Mouse (Mus musculus) heart, embryonic 11.5 days (tissue): ENCODE results near the gene Fam219a. TPM values are rescaled to one million over a fixed set of nuclear protein-coding genes. Genes with fewer than 3 reads are reported as not detected.

Experiments
- ATAC-seq: fragments of 200-750 bp; cut with Nextera tagmentation; replicated peaks from 2 replicates; pipeline ENCODE4 v1.8.0; 2017; ENCODE audit warnings: moderate library complexity; ENCODE audit not compliant: insufficient number of reproducible peaks, low FRiP score, low TSS enrichment
- H3K27ac ChIP-seq: fragments of 300-500 bp; sonication (generic); 2 replicates; pipeline ENCODE4 v1.5.1; 2014; ENCODE audit warnings: mild to moderate bottlenecking, low read depth, low read length
- H3K27me3 ChIP-seq: fragments of 300-500 bp; sonication (generic); 2 replicates; pipeline ENCODE4 v1.6.1; 2014; ENCODE audit warnings: mild to moderate bottlenecking, low read length, mixed read lengths; ENCODE audit not compliant: control insufficient read depth, insufficient read depth
- H3K36me3 ChIP-seq: fragments of 300-500 bp; sonication (generic); 2 replicates; pipeline ENCODE4 v1.6.1; 2014; ENCODE audit warnings: mild to moderate bottlenecking, low read length, moderate library complexity, mixed read lengths; ENCODE audit not compliant: control insufficient read depth, insufficient read depth
- H3K4me1 ChIP-seq: fragments of 300-500 bp; sonication (generic); 2 replicates; pipeline ENCODE4 v1.6.1; 2014; ENCODE audit warnings: low read length; ENCODE audit not compliant: control insufficient read depth, insufficient read depth
- H3K4me2 ChIP-seq: fragments of 300-500 bp; sonication (generic); 2 replicates; pipeline ENCODE4 v1.6.1; 2014; ENCODE audit warnings: mild to moderate bottlenecking, moderate library complexity
- H3K4me3 ChIP-seq: fragments of 300-500 bp; sonication (generic); 2 replicates; pipeline ENCODE4 v1.5.1; 2014; ENCODE audit warnings: low read depth, low read length
- H3K9ac ChIP-seq: fragments of 300-500 bp; sonication (generic); 2 replicates; pipeline ENCODE4 v1.6.1; 2014; ENCODE audit warnings: mild to moderate bottlenecking, low read depth, low read length, moderate library complexity
- H3K9me3 ChIP-seq: fragments of 300-500 bp; sonication (generic); replicated peaks from 2 replicates; pipeline ENCODE4 v1.6.1; 2016; ENCODE audit warnings: low read length; ENCODE audit not compliant: control insufficient read depth
- WGBS: fragments of 180-500 bp; shearing (Covaris S2); extraction: QIAGEN DNeasy Blood & Tissue Kit; methylation state at CpG from one replicate; pipeline ENCODE4 v1.1.7; 2014; ENCODE audit not compliant: insufficient replicate concordance; 5-methylcytosine and 5-hydroxymethylcytosine counted together
- polyA plus RNA-seq: library from polyadenylated mRNA; unstranded; fragments of >200 nt; fragmentation: Nextera tagmentation; extraction: Ambion mirVana; gene quantifications from 2 replicates; pipeline ENCODE4 v1.2.1, GENCODE M21; 2014

Gene Fam219a
- polyA plus RNA-seq, 1 experiment from 2014 or later = 1.8 TPM

- no peak overlapping the region for H3K27ac ChIP-seq
- no peaks in the 10 kb centered on the region for H3K9me3 ChIP-seq
- no peak for ATAC-seq
- 13% methylated on average over 3 of the region's 3 CpGs for WGBS
- no peak overlapping the region for H3K9ac ChIP-seq
- no peaks in the 10 kb centered on the region for H3K36me3 ChIP-seq
- H3K4me1 ChIP-seq = peaks cover 12% of the 10 kb centered on the region
- H3K4me2 ChIP-seq = no peak overlapping the region
- no peak overlapping the region for H3K4me3 ChIP-seq
- no peaks in the 10 kb centered on the region; the same call in 1 of the 2 replicates for H3K27me3 ChIP-seq
Observed at GRCm38 (mm10) chr4:41566123-41566522, 3.2 kb downstream of the Fam219a start.

- H3K4me1 ChIP-seq = peaks cover 4% of the 10 kb centered on the region
- no peaks in the 10 kb centered on the region for H3K9me3 ChIP-seq
- no peak for ATAC-seq
- no peak overlapping the region for H3K4me2 ChIP-seq
- no peak overlapping the region for H3K27ac ChIP-seq
- no peak overlapping the region for H3K4me3 ChIP-seq
- no peaks in the 10 kb centered on the region; the same call in 1 of the 2 replicates for H3K27me3 ChIP-seq
- H3K9ac ChIP-seq = no peak overlapping the region
- no peaks in the 10 kb centered on the region for H3K36me3 ChIP-seq
- WGBS = 84% methylated on average over 5 of the region's 5 CpGs
Observed at GRCm38 (mm10) chr4:41563297-41563696, 6.0 kb downstream of the Fam219a start.

GRCm38 (mm10) chr4:41557092-41557491 lies 12.2 kb downstream of the Fam219a start:
- ATAC-seq = no peak
- H3K36me3 ChIP-seq = no peaks in the 10 kb centered on the region
- H3K4me2 ChIP-seq = no peak overlapping the region
- no peak overlapping the region for H3K27ac ChIP-seq
- no peak overlapping the region for H3K4me3 ChIP-seq
- no peaks in the 10 kb centered on the region for H3K27me3 ChIP-seq
- 69% methylated on average over 3 of the region's 3 CpGs for WGBS
- H3K9me3 ChIP-seq = no peaks in the 10 kb centered on the region
- H3K4me1 ChIP-seq = peaks cover 5% of the 10 kb centered on the region
- no peak overlapping the region for H3K9ac ChIP-seq

GRCm38 (mm10) chr4:41556311-41556953 lies 12.9 kb downstream of the Fam219a start:
- 51% methylated on average over 5 of the region's 5 CpGs for WGBS
- Histone ChIP-seq H3K4me2 (no peak overlapping the region), H3K9me3 (no peaks in the 10 kb centered on the region), H3K27me3 (no peaks in the 10 kb centered on the region), H3K27ac (no peak overlapping the region), H3K36me3 (no peaks in the 10 kb centered on the region), H3K4me1 (peaks cover 5% of the 10 kb centered on the region), H3K9ac (no peak overlapping the region), H3K4me3 (no peak overlapping the region)
- no peak for ATAC-seq

- Histone ChIP-seq H3K9me3 (no peaks in the 10 kb centered on the region), H3K9ac (no peak overlapping the region), H3K4me1 (peaks cover 5% of the 10 kb centered on the region), H3K27ac (0 out of 2 replicates have a peak overlapping the region, but pooled peaks have one; percentile 10), H3K4me2 (peak overlapping the region; percentile 16; the same call in 1 of the 2 replicates), H3K27me3 (no peaks in the 10 kb centered on the region), H3K36me3 (no peaks in the 10 kb centered on the region), H3K4me3 (no peak overlapping the region)
- WGBS = 58% methylated on average over 14 of the region's 14 CpGs
- ATAC-seq = no peak
Observed at GRCm38 (mm10) chr4:41554994-41555663, 14.2 kb downstream of the Fam219a start.

- Histone ChIP-seq H3K4me1 (peaks cover 5% of the 10 kb centered on the region), H3K27me3 (no peaks in the 10 kb centered on the region), H3K9me3 (no peaks in the 10 kb centered on the region), H3K27ac (no peak overlapping the region), H3K4me3 (no peak overlapping the region), H3K36me3 (no peaks in the 10 kb centered on the region), H3K4me2 (no peak overlapping the region), H3K9ac (no peak overlapping the region)
- ATAC-seq = no peak
- 77% methylated on average over 11 of the region's 11 CpGs for WGBS
Observed at GRCm38 (mm10) chr4:41553116-41553515, 16.2 kb downstream of the Fam219a start.

GRCm38 (mm10) chr4:41552529-41552928 lies 16.8 kb downstream of the Fam219a start:
- WGBS = 30% methylated on average over 6 of the region's 6 CpGs
- Histone ChIP-seq H3K9ac (no peak overlapping the region), H3K36me3 (no peaks in the 10 kb centered on the region), H3K4me3 (no peak overlapping the region), H3K9me3 (no peaks in the 10 kb centered on the region), H3K27me3 (no peaks in the 10 kb centered on the region), H3K27ac (no peak overlapping the region), H3K4me2 (no peak overlapping the region), H3K4me1 (peaks cover 5% of the 10 kb centered on the region)
- no peak for ATAC-seq

- H3K9ac ChIP-seq = no peak overlapping the region
- ATAC-seq = no peak
- H3K4me1 ChIP-seq = no peaks in the 10 kb centered on the region
- 78% methylated on average over 1 of the region's 1 CpGs for WGBS
- no peak overlapping the region for H3K27ac ChIP-seq
- H3K9me3 ChIP-seq = no peaks in the 10 kb centered on the region
- no peaks in the 10 kb centered on the region for H3K36me3 ChIP-seq
- no peaks in the 10 kb centered on the region for H3K27me3 ChIP-seq
- H3K4me2 ChIP-seq = no peak overlapping the region
- H3K4me3 ChIP-seq = no peak overlapping the region
Observed at GRCm38 (mm10) chr4:41547086-41547485, 22.3 kb downstream of the Fam219a start.

- Histone ChIP-seq H3K4me3 (no peak overlapping the region), H3K36me3 (no peaks in the 10 kb centered on the region), H3K9ac (no peak overlapping the region), H3K4me1 (no peaks in the 10 kb centered on the region), H3K27me3 (no peaks in the 10 kb centered on the region), H3K4me2 (no peak overlapping the region), H3K27ac (no peak overlapping the region), H3K9me3 (no peaks in the 10 kb centered on the region)
- no peak for ATAC-seq
- WGBS = 16% methylated on average over 8 of the region's 8 CpGs
Observed at GRCm38 (mm10) chr4:41545985-41546384, 23.4 kb downstream of the Fam219a start.
